Mouse (Mus musculus): ENCODE data around the gene Sfswap.

DNA sequence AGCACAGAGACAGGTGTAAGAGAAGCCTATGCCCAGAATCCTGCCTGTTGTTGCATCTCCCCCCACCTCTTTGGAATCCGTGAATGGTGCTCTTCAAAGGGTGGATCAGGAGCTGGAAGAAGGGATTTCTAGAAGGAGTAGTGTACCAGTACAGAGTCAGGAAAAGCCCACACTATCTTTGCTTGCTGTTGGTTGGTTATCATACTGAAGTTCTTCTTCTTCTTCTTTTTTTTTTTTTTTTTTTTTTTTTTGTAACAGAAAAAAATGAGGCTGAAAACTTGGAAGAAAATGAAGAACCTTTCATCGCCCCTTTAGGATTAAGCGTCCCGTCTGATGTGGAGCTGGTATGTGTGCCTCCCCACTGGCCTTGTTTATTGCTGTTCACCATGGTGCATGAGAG lies 5.9 kb downstream of the Sfswap start:
- TF ChIP-seq POLR2A (IDR thresholded peaks at IDR 0.05; ENCODE audit: insufficient read depth, low read depth, low read length), result no peak
- no peak for TF ChIP-seq CTCF (IDR thresholded peaks at IDR 0.05; ENCODE audit: insufficient read depth, low read depth, low read length)
